Mouse (Mus musculus): ENCODE measurements around the gene Trhr2.

The Trhr2 gene

DNA sequence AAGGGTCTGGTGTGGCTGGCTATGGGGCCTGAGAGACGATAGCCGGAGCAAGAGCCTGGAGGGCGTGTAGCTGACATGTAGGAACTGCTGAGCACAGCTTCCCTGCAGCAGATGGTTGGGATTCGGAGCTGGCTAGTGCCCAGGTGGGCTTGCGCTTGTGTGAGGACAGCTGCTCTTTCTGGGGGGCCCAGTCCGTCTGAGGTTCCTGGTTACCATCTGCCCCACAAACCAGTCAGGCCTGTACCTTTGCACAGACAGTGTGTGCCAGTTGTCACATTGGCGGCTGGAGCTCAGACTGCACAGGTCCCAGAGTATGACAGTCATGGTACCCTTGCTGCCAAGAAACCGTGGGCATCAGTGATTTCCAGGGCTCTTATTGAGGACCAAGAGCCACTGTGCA, 52.7 kb downstream of the Trhr2 start:
- DNase-seq (ENCODE audit: low spot score in 2 of 2): no peak
